Mouse (Mus musculus) c-Kit-negative CD71-positive TER-119-positive erythroid progenitor cells, embryonic 14.5 days (primary cell): ENCODE data around the gene Prkcq.
"Not testable (repeated sequence)": the region's sequence is repeated elsewhere in the genome, so short reads cannot be mapped to it uniquely, and the experiment has no call there.

ENCODE experiments used
- DNase-seq: peaks from one replicate; pipeline ENCODE4 v3.0.0-alpha.2; 2013; ENCODE audit warnings: low read depth, low spot score

Prkcq gene

GRCm38 (mm10) chr2:11290931-11291330 lies 119.0 kb downstream of the Prkcq start:
- DNase-seq: no peak

DNA sequence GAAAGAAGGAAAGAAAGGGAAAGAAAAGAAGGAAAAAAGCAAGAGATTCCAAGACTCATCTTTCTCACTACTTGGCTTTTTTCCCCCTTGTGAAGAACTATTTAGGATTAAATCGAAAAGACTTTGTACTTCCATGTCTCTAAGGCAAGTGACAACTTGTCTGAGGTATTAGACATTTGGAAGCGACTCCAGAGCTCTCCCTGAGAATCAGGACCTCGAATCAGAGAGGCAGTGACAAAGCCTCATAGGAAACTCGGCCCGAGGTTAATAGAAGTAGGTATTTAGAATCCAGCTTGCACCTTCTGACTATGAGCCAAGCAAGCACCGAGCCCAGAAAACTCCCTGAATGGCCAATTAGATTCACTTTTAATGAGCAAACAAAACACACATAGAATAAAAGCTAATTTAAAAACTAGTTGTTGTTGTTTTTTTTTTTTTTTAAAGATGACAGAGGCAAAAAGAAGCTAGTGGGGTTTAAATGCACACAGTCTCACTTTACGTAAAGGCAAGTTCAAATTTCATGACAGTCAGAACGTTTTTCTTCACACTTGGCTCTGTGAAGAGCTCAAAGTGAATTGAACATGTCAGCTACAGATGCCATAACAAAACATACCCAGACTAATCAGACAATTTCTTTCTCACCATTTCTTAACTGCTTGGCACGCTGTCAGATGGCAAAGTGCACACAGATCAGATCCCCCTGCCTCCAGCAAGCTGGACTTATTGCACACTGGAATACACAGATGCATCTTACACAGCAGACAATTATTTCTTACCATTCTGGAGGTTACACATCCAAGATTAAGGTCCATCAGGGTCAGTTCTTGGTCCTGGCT lies 119.9 kb downstream of the Prkcq start:
- no peak for DNase-seq

DNA sequence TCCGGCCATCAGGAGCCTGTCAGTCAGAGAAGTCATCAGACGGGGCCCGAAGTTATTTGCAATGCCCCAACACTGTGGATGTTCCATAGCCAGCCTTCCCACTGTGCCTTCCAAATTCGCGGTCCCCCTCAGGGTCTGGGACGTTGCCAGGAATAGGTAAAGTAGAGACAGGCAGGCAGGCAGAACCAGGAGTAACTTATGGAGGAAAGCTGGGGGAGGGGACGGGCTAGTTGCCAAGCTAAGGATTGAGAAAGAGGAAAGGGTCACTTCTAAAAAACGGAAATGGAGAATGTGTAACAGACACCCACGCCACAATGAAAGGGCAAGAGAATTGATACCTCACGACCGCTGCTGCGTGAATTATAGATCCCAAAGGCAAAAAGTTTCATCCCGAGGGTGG lies 121.2 kb downstream of the Prkcq start:
- DNase-seq: no peak

DNA sequence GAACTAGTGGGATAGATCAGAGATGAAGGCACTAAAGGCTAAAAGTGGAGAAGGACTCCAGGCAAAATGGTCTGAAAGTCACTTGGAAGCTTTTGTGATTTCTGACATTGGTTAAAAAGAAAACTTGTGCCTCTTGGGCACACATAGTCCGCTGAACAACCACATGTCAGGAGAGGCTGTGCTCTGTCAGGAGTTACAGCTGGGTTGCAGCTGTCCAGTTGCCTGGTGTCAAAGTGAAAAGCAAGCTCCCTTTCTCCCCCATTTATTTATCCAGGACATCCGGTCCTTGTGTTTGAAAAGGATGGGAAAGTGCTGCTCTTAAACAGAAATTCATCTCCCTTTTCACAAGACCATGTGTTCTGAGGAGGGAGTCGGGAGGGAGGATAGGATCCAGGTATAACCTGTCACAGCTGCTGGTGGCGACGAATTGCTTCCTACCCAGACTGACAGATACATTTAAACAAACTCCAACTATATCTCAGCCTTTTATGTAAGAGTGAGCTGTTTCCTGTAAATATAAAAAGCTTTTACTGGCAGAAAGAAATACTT lies 122.8 kb downstream of the Prkcq start:
- DNase-seq: no peak

DNA sequence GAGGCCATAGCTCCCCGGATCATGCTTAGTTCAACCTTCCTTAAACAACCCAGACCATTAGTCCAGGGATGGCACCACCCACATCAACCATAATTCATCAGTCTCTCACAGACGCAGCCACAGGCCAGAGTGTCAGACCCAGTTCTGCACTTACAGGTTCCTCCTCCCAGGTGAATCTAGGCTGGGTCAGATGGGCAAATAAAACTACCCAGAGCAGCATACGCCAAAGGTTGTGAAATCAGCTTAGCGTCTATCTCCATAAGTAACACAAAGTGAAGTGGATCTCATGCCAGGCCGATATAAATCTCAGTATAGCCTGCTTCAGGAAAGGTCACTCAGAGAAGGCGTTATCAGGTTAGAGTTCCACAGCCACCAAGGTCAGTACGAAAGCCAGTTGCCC lies 126.9 kb downstream of the Prkcq start:
- no peak for DNase-seq

- DNase-seq: no peak
Observed at GRCm38 (mm10) chr2:11299366-11299765, 127.5 kb downstream of the Prkcq start.

DNA sequence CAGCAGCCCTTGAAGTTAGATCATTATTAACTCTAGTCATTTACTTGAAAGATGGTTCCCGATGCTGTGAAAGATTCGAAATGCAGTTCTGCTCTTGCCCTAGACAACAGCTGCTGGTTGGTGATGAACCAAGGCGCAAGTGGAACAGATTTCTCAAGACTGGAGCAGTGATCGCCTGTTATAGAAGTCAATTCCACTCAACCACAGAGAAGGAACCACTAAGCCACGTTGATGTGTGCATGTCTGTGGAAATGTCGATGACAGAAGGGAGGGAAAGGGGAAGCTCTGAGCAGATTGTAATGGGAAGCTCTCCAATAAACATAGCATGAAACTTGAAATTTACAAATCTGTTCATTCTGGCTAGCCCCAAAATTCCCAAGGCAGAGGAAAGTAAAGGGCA lies 128.5 kb downstream of the Prkcq start:
- DNase-seq: no peak

- DNase-seq: no peak
Observed at GRCm38 (mm10) chr2:11320241-11320640, 148.3 kb downstream of the Prkcq start.

DNA sequence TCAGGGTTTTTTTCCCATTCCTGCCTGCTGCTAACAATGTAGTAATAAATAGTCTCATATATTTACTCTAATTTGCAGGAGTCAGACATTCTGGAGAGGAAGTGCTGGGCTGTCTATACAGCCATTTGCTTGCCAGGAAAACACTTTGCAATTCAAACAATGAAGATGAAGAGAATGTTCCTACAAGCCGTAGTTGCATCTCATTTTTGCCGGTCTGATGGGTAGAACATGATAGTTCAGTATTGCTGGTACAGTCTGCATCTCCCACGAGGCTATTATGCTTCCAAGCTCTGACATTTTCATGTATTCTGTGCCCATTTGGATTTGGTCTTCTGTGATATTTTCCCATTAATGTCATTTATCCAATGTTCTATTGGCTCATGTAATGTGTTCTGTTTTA lies 150.5 kb downstream of the Prkcq start:
- no peak for DNase-seq

DNA sequence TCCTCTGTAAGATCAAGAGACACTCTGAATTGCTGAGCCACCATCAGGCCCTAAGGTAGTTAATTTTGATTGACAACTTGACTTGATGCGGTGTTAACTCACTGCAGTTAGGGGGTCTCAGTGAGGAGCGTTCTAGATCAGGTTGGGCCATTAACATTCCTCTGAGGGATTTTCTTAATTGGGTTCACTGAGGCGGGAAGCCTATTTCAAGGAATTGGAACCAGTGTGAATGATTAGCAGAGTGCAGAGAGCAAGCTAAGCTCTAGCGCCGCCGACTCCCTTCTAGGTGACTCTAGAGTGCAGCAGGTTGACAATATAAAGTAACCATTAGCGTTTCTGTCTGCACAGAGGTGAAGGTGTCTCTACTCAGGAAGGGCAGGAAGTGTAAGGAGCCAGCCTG lies 155.4 kb downstream of the Prkcq start:
- no peak for DNase-seq

DNA sequence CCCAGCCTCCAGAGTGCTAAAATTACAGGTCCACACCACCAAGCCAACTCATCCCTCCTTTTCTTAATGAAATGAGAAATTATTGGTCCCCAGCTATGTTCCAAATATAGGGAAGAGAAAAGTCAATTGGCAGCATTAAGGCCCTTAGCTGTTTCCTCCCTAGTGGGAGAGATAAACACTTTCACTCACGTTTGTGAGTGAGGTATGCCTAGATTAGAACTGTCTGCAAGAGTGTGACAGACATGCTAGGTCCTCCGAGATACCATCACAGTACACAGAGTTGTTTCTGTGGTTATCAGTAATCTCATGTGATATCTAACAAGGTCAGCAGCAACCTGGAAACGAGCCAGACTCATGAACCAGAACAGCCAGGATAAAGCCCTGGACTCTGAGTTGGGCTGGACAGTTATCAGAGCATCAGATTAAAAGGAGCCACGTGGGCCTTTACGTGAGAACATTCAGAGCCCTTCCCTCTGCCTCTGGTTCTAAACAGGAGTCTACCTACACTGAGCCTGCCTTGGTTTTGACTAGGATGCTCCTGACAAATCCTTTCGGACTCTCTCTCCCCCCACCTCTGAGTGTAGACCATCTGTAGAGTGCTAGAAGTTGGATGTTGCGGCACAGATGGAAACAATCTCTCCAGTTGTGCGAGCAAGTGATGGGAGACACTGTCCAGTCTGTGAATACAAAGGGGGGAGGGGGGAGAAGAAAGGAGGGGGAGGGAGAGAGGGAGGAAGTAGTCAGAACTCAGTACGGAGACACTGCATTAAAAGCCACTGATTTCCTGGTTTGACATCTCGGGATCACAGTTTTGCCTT lies 157.7 kb downstream of the Prkcq start:
- DNase-seq: no peak

- peak; percentile 44 for DNase-seq
Observed at GRCm38 (mm10) chr2:11331528-11332446, 159.9 kb downstream of the Prkcq start.

DNA sequence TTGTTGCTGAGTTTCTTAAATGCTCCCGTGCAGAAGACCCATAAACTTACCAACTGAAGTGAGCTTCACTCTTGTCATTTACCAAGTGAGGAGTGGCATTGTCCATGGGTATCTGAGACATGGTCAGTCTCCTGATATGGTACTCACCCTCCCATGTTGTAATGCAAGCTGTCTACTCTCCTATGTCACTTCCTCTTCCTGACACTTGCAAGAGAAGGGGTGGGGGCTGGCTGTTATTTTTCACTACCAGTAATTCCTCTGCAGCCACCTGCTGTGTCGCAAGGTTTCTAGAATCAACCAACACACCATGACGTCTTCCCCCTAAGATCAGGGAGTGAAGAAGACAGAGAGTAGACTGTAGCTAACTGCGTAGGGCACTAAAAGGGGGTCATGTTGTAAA lies 160.6 kb downstream of the Prkcq start:
- DNase-seq: no peak

DNA sequence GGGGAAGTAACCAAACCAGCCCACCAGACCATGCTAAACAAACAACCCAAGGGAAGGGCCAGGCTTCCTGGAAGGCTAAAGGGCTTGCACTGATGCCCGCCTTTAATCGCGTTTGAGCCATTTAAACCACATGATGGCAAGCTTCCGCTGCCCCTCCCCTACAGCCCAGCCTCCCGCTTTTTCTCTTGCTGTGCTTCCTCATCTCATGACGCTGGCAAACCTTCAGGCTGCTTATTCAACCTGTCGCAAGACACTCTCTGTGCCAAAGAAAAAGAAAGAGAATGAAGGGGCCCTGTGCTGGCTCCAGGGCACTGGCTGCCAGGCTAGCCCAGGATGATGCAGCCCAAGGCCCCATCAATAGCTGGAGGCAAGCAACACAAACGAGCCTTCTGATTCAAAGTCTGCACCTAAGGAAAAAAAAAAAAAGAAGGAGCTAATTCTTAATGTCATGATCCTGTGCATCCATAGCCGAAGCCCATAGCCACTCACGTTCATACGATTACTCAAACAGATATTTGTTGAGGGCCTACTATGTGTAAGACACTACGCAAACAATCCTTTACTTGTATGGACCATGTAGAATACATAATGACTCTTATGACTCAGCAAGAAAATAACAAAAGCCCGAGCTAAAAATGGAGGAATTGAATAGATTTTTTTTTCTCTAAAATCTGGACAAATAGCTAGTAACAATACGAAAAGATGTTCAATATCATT lies 161.6 kb downstream of the Prkcq start:
- no peak for DNase-seq

- DNase-seq: no peak
Observed at GRCm38 (mm10) chr2:11336320-11336719, 164.4 kb downstream of the Prkcq start.

- no peak for DNase-seq
Observed at GRCm38 (mm10) chr2:11338931-11339839, 167.3 kb downstream of the Prkcq start.

DNA sequence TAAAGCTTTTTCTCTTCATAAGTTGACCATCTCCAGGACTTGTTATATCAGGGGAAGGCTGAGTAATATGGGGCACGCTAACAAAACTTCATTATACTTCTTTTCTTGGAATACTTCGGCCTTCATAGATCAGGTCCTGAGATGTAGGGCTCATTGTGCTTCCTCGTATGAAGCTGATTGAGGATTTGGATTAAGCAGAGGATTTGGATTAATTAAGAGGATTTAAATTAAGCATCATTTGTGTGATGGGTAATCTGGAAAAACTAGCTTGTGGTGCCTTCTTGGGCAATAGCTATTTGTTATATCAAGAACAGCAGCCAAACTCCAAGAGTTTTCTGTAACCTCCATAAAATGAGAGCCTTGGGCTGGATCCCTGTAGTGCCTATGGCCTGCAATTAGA lies 172.8 kb downstream of the Prkcq start:
- DNase-seq: no peak

GRCm38 (mm10) chr2:11346419-11346818 lies 174.5 kb downstream of the Prkcq start:
- not testable (repeated sequence) for DNase-seq

DNA sequence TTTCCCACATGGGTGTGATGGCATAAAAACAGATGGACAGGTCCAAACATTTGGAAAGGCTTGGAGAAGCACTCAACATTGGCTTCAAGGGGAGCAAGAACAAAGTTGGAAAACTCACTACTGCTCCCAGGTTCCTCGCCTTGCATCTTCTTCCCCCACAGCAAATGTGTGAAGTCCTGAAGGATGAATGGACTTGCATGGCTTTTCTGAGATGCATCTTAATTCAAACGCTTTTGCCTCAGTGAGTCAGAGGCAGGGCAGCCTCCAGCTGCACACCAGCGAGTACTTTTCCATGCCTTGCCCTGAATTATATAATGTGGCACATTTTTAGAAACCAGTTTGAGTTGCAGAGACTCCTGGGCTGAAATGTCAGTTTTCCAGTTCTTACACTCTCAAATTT lies 175.9 kb downstream of the Prkcq start:
- DNase-seq: no peak
